Mouse (Mus musculus): ENCODE results near the gene Scn2b. TPM values are rescaled to one million over a fixed set of nuclear protein-coding genes. Genes with fewer than 3 reads are reported as not detected.

Gene Scn2b
- polyA plus RNA-seq, 1 experiment from 2014 or later, result 0.84 TPM

- H3K9me3 ChIP-seq (ENCODE audit: control insufficient read depth, low read length), result no peaks in the 10 kb centered on the region
- no peak overlapping the region for H3K9ac ChIP-seq (ENCODE audit: low read length)
- DNase-seq (ENCODE audit: low spot score) (no peak), ATAC-seq (ENCODE audit: low FRiP score, low TSS enrichment) (0 out of 2 replicates have a peak, but pooled peaks have one; percentile 14)
- peaks cover 3% of the 10 kb centered on the region; the same call in 1 of the 2 replicates for H3K27me3 ChIP-seq (ENCODE audit: control insufficient read depth, insufficient read depth, low read length)
- H3K36me3 ChIP-seq (ENCODE audit: control insufficient read depth, insufficient read depth, low read length), result no peaks in the 10 kb centered on the region
- TF ChIP-seq CTCF (IDR thresholded peaks at IDR 0.05; ENCODE audit: low read depth), result 0 out of 2 replicates have a peak, but pooled peaks have one; percentile 18
- no peak for TF ChIP-seq EP300 (optimal IDR thresholded peaks at IDR 0.05)
- H3K4me3 ChIP-seq (ENCODE audit: low read depth, low read length), result peak overlapping the region; percentile 31
- no peak overlapping the region for H3K27ac ChIP-seq (replicated peaks)
- no peaks in the 10 kb centered on the region for H3K4me1 ChIP-seq (replicated peaks; ENCODE audit: control insufficient read depth, insufficient read depth)
- H3K4me2 ChIP-seq (replicated peaks; ENCODE audit: low read depth), result peak overlapping the region; percentile 59
- WGBS, result 5% methylated on average over 27 of the region's 27 CpGs
These were observed 28.1 kb downstream of the Scn2b start for GRCm38 (mm10) chr9:45145533-45146266.

GRCm38 (mm10) chr9:45146267-45146597 is 28.6 kb downstream of the Scn2b start:
- TF ChIP-seq CTCF (IDR thresholded peaks at IDR 0.05; ENCODE audit: low read depth), result peak; percentile 91
- TF ChIP-seq EP300 (optimal IDR thresholded peaks at IDR 0.05), result no peak
- WGBS, result 0% methylated on average over 5 of the region's 5 CpGs

GRCm38 (mm10) chr9:45150933-45151332 is 33.4 kb downstream of the Scn2b start:
- no peak for TF ChIP-seq EP300 (optimal IDR thresholded peaks at IDR 0.05)
- no peak for TF ChIP-seq CTCF (IDR thresholded peaks at IDR 0.05; ENCODE audit: low read depth)
- Histone ChIP-seq H3K36me3 (ENCODE audit: control insufficient read depth, insufficient read depth, low read length) (no peaks in the 10 kb centered on the region), H3K27me3 (ENCODE audit: control insufficient read depth, insufficient read depth, low read length) (no peaks in the 10 kb centered on the region; the same call in 1 of the 2 replicates), H3K4me3 (ENCODE audit: low read depth, low read length) (no peak overlapping the region), H3K4me2 (replicated peaks; ENCODE audit: low read depth) (no peak overlapping the region), H3K9ac (ENCODE audit: low read length) (no peak overlapping the region), H3K9me3 (ENCODE audit: control insufficient read depth, low read length) (no peaks in the 10 kb centered on the region), H3K27ac (replicated peaks) (no peak overlapping the region), H3K4me1 (replicated peaks; ENCODE audit: control insufficient read depth, insufficient read depth) (no peaks in the 10 kb centered on the region)
- DNase-seq (ENCODE audit: low spot score) (no peak), ATAC-seq (ENCODE audit: low FRiP score, low TSS enrichment) (peak; percentile 25; the same call in 1 of the 2 replicates)
- WGBS, result 75% methylated on average over 1 of the region's 1 CpGs

More at GRCm38 (mm10) chr9:45146267-45146597, 28.6 kb downstream of the Scn2b start:
- no peaks in the 10 kb centered on the region for H3K36me3 ChIP-seq (ENCODE audit: control insufficient read depth, insufficient read depth, low read length)
- H3K9ac ChIP-seq (ENCODE audit: low read length), result no peak overlapping the region
- no peak overlapping the region for H3K27ac ChIP-seq (replicated peaks)
- H3K4me2 ChIP-seq (replicated peaks; ENCODE audit: low read depth), result peak overlapping the region; percentile 59
- H3K27me3 ChIP-seq (ENCODE audit: control insufficient read depth, insufficient read depth, low read length), result peaks cover 3% of the 10 kb centered on the region; the same call in 1 of the 2 replicates
- H3K9me3 ChIP-seq (ENCODE audit: control insufficient read depth, low read length), result no peaks in the 10 kb centered on the region
- DNase-seq (ENCODE audit: low spot score) (peak; percentile 66), ATAC-seq (ENCODE audit: low FRiP score, low TSS enrichment) (peak; percentile 13)
- H3K4me1 ChIP-seq (replicated peaks; ENCODE audit: control insufficient read depth, insufficient read depth), result no peaks in the 10 kb centered on the region
- H3K4me3 ChIP-seq (ENCODE audit: low read depth, low read length), result peak overlapping the region; percentile 31

- no peaks in the 10 kb centered on the region for H3K27me3 ChIP-seq (ENCODE audit: control insufficient read depth, insufficient read depth, low read length)
- H3K9ac ChIP-seq (ENCODE audit: low read length), result no peak overlapping the region
- no peak overlapping the region for H3K27ac ChIP-seq (replicated peaks)
- no peak overlapping the region for H3K4me3 ChIP-seq (ENCODE audit: low read depth, low read length)
- DNase-seq (ENCODE audit: low spot score), result no peak
- no peaks in the 10 kb centered on the region for H3K36me3 ChIP-seq (ENCODE audit: control insufficient read depth, insufficient read depth, low read length)
- TF ChIP-seq EP300 (optimal IDR thresholded peaks at IDR 0.05), result no peak
- no peak for TF ChIP-seq CTCF (IDR thresholded peaks at IDR 0.05; ENCODE audit: low read depth)
- no peaks in the 10 kb centered on the region for H3K9me3 ChIP-seq (ENCODE audit: control insufficient read depth, low read length)
- H3K4me2 ChIP-seq (replicated peaks; ENCODE audit: low read depth), result no peak overlapping the region
- 58% methylated on average over 7 of the region's 7 CpGs for whole genome bisulfite sequencing
- H3K4me1 ChIP-seq (replicated peaks; ENCODE audit: control insufficient read depth, insufficient read depth), result no peaks in the 10 kb centered on the region
- ATAC-seq (ENCODE audit: low FRiP score, low TSS enrichment), result no peak
These were observed 35.8 kb downstream of the Scn2b start for GRCm38 (mm10) chr9:45153361-45153760.

GRCm38 (mm10) chr9:45167903-45168302 is 50.3 kb downstream of the Scn2b start:
- Histone ChIP-seq H3K4me3 (ENCODE audit: low read depth, low read length) (no peak overlapping the region), H3K9ac (ENCODE audit: low read length) (no peak overlapping the region), H3K27ac (replicated peaks) (no peak overlapping the region), H3K4me1 (replicated peaks; ENCODE audit: control insufficient read depth, insufficient read depth) (no peaks in the 10 kb centered on the region), H3K27me3 (ENCODE audit: control insufficient read depth, insufficient read depth, low read length) (no peaks in the 10 kb centered on the region), H3K4me2 (replicated peaks; ENCODE audit: low read depth) (no peak overlapping the region), H3K9me3 (ENCODE audit: control insufficient read depth, low read length) (0 out of 2 replicates have a peak, but pooled peaks cover 3% of the 10 kb centered on the region), H3K36me3 (ENCODE audit: control insufficient read depth, insufficient read depth, low read length) (no peaks in the 10 kb centered on the region)
- TF ChIP-seq CTCF (IDR thresholded peaks at IDR 0.05; ENCODE audit: low read depth) (no peak), EP300 (optimal IDR thresholded peaks at IDR 0.05) (no peak)
- DNase-seq (ENCODE audit: low spot score) (no peak), ATAC-seq (ENCODE audit: low FRiP score, low TSS enrichment) (no peak)
- 70% methylated on average over 5 of the region's 5 CpGs for WGBS

- Histone ChIP-seq H3K4me1 (replicated peaks; ENCODE audit: control insufficient read depth, insufficient read depth) (no peaks in the 10 kb centered on the region), H3K4me2 (replicated peaks; ENCODE audit: low read depth) (no peak overlapping the region), H3K36me3 (ENCODE audit: control insufficient read depth, insufficient read depth, low read length) (no peaks in the 10 kb centered on the region), H3K9me3 (ENCODE audit: control insufficient read depth, low read length) (0 out of 2 replicates have a peak, but pooled peaks cover 3% of the 10 kb centered on the region), H3K4me3 (ENCODE audit: low read depth, low read length) (no peak overlapping the region), H3K27ac (replicated peaks) (no peak overlapping the region), H3K9ac (ENCODE audit: low read length) (no peak overlapping the region), H3K27me3 (ENCODE audit: control insufficient read depth, insufficient read depth, low read length) (no peaks in the 10 kb centered on the region)
- WGBS, result 89% methylated on average over 5 of the region's 5 CpGs
- DNase-seq (ENCODE audit: low spot score) (no peak), ATAC-seq (ENCODE audit: low FRiP score, low TSS enrichment) (no peak)
- TF ChIP-seq CTCF (IDR thresholded peaks at IDR 0.05; ENCODE audit: low read depth) (no peak), EP300 (optimal IDR thresholded peaks at IDR 0.05) (no peak)
These were observed 52.6 kb downstream of the Scn2b start for GRCm38 (mm10) chr9:45170150-45170549.

Measured in stomach, postnatal 0 days (tissue).